Mouse (Mus musculus): ENCODE measurements around the gene Rpgr.

GRCm38 (mm10) chrX:10115780-10116179 lies 100.9 kb downstream of the Rpgr start:
- TF ChIP-seq POLR2A (IDR thresholded peaks at IDR 0.05; ENCODE audit: borderline replicate concordance, low read depth, low read length) (no peak), CTCF (IDR thresholded peaks at IDR 0.05; ENCODE audit: low read depth, low read length) (no peak)

Measured in bone marrow macrophage, adult 2 months (primary cell).